Mouse (Mus musculus) spleen, adult 2 months (tissue): ENCODE results near the gene Crtac1. TPM values are rescaled to one million over a fixed set of nuclear protein-coding genes. Genes with fewer than 3 reads are reported as not detected.

ENCODE experiments used
- DNase-seq, 2 experiments: peaks; one replicate each; pipeline versions ENCODE4 v3.0.0 to v3.0.0-alpha.2; 2012 to 2021; ENCODE audit warnings: low spot score in 2 of 2, low read depth in 1 of 2
- H3K27ac ChIP-seq: fragments of 200-500 bp; 2 replicates; pipeline ENCODE4 v1.5.1; 2012; ENCODE audit warnings: low read length, inconsistent platforms; ENCODE audit not compliant: insufficient read depth
- H3K27me3 ChIP-seq: fragments of 200-500 bp; 2 replicates; pipeline ENCODE4 v1.6.1; 2012; ENCODE audit warnings: mild to moderate bottlenecking, moderate library complexity, low read length, inconsistent platforms; ENCODE audit not compliant: control insufficient read depth, insufficient read depth
- H3K36me3 ChIP-seq: fragments of 200-500 bp; 2 replicates; pipeline ENCODE4 v1.6.1; 2012; ENCODE audit warnings: mild to moderate bottlenecking, low read length, inconsistent platforms; ENCODE audit not compliant: control insufficient read depth, insufficient read depth
- H3K4me1 ChIP-seq: fragments of 200-500 bp; 2 replicates; pipeline ENCODE4 v1.6.1; 2011; ENCODE audit warnings: inconsistent platforms; ENCODE audit not compliant: control insufficient read depth, insufficient read depth, insufficient read length
- H3K4me3 ChIP-seq: fragments of 200-500 bp; 2 replicates; pipeline ENCODE4 v1.5.1; 2011; ENCODE audit warnings: mild to moderate bottlenecking, inconsistent platforms; ENCODE audit not compliant: insufficient read depth, insufficient read length; ENCODE audit errors: extremely low read depth
- CTCF ChIP-seq: fragments of 200-500 bp; IDR thresholded peaks from 2 replicates; pipeline ENCODE4 v1.5.1; 2011; ENCODE audit warnings: mild to moderate bottlenecking, inconsistent platforms; ENCODE audit not compliant: insufficient read depth, insufficient read length, insufficient replicate concordance; ENCODE audit errors: extremely low read depth
- POLR2A ChIP-seq: fragments of 200-500 bp; IDR thresholded peaks from 2 replicates; pipeline ENCODE4 v1.6.1; 2011; ENCODE audit warnings: low read depth, low read length, inconsistent platforms
- WGBS: fragments of 180-500 bp; shearing (Covaris S2); methylation state at CpG from one replicate; pipeline ENCODE4 v1.1.7; 2018; 5-methylcytosine and 5-hydroxymethylcytosine counted together
- polyA plus RNA-seq: library from polyadenylated mRNA; depleted of rRNA; stranded (reverse); fragments of >200 nt; gene quantifications from 2 replicates; pipeline ENCODE4 v1.2.3, GENCODE M21; 2012

Crtac1 gene
- polyA plus RNA-seq, 1 experiment = not detected

DNA sequence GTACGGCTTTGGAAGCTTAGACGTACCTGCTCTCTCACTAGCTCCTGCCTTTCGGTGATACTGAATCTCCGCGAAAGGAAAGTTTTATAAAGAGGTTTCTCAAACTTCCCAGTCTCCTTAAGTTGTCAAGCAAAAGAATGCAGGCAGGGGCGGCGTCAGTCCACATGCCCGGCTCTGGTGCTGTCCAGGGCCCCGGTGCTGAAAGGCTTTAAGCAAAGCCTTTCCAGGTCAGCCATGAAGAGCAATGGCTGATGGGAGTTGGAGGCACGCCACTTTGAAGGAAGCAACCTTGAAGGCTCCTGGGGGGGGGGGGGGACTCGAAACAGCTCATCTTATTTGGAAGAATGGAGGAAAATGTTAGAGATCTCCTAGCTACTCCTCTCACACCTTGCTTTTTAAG, 34.3 kb downstream of the Crtac1 start:
- Histone ChIP-seq H3K27me3 (no peaks in the 10 kb centered on the region), H3K4me1 (no peaks in the 10 kb centered on the region)
- 27% methylated on average over 11 of the region's 11 CpGs for WGBS

DNA sequence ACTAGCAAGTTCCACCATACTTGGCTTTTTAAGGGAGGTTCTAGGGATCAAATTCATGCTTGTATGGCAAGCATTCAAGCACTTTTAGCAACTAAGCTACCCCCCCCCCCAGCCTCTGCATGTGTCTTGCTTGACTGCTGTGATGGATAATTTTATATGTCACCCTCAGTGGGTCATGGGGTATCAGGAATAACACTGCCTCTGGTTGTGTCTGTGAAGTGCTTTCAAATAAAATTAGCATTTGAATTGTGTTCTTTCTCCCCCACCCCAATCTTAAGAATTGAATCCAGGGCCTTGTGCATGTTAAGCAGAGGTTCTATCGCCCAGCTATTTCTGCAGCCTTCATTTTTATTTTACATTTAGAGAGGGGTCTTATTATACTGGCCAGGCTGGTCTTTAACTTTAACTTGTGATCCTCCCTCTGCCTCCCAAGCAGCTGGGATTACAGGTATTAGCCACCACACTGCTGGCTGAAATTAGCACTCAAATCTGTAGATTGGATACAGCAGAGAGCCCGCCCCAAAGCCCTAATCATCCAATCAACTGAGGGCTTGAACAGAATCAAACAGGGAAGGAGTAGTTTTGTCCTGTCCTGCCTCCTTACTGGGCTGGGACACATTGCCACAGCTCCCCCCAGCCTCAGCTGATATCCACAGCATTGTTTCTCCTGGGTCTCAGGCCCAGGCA, 36.6 kb downstream of the Crtac1 start:
- H3K36me3 ChIP-seq = no peaks in the 10 kb centered on the region
- no peak for DNase-seq
- no peaks in the 10 kb centered on the region for H3K27me3 ChIP-seq
- no peaks in the 10 kb centered on the region for H3K4me1 ChIP-seq
- WGBS = 65% methylated on average over 2 of the region's 2 CpGs
- H3K27ac ChIP-seq = no peak overlapping the region
- TF ChIP-seq POLR2A (no peak), CTCF (no peak)
- no peak overlapping the region for H3K4me3 ChIP-seq

More for the DNA sequence above, 34.3 kb downstream of the Crtac1 start:
- Histone ChIP-seq H3K36me3 (no peaks in the 10 kb centered on the region), H3K4me3 (no peak overlapping the region), H3K27ac (no peak overlapping the region)
- DNase-seq = no peak
- TF ChIP-seq POLR2A = no peak
- no peak for TF ChIP-seq CTCF

DNA sequence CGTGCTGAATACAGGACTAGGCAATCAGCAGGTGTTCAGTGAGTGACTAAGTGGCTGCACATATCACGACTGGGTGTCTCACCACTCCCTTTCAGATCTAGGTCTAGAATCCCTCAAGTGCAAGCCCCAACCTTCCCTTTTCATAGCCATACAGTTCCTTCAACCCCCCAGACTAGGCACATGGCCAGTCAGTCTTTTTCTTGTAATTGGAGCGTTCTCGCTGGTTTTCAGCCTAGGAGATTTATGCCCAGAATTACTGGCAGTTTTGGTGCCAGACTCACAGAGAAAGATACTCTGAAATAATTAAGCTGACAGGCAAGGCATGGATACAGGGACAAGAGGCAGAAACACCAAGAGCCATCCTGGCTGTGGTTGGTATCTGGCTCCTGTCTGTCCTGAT, 37.7 kb downstream of the Crtac1 start:
- WGBS = 86% methylated on average over 4 of the region's 4 CpGs
- H3K4me1 ChIP-seq = no peaks in the 10 kb centered on the region
- TF ChIP-seq CTCF = no peak
- TF ChIP-seq POLR2A = no peak
- DNase-seq = no peak
- H3K27me3 ChIP-seq = no peaks in the 10 kb centered on the region
- no peak overlapping the region for H3K27ac ChIP-seq
- no peaks in the 10 kb centered on the region for H3K36me3 ChIP-seq
- H3K4me3 ChIP-seq = no peak overlapping the region

DNA sequence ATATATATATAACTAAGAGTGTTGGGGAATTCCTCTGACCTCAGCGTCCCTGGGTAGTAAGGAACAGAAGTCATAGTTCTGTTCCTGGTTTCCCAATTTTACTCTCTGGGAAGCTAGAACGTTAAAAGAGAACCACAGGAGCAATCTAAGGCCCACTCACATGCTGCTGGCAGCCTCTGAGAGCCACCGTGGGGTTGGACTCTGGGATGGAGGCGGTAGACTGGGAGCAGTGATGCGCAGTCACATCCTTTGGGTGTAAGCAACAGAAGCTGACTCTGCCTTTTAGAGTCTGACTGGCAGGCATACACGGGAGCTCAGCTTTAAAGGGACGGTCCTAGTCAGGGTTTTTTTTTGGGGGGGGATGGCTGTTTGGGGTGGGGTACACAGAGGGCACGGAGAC, 39.5 kb downstream of the Crtac1 start:
- TF ChIP-seq POLR2A (no peak), CTCF (no peak)
- Histone ChIP-seq H3K27ac (no peak overlapping the region), H3K36me3 (no peaks in the 10 kb centered on the region), H3K4me1 (no peaks in the 10 kb centered on the region), H3K27me3 (no peaks in the 10 kb centered on the region), H3K4me3 (no peak overlapping the region)
- no peak for DNase-seq
- WGBS = 84% methylated on average over 8 of the region's 8 CpGs

DNA sequence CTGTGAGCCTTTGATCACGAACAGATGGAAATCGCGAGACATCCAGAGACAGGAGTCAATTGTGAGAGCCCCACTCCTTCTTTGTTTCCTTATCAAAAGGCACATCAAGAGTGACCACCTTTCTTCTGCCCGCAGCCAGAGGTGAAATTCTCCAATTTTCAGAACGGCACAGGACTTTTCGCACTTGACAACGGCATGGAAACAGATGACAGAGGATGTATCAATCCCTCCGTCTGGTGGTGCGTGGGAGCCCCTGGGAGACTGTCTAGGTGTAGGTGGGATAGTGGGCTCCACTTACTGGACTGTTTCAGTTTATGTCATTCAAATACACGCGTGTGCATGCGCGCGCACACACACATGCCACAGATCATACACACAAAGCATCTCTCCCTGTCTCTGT, 42.0 kb downstream of the Crtac1 start:
- WGBS = 92% methylated on average over 14 of the region's 14 CpGs
- Histone ChIP-seq H3K4me1 (no peaks in the 10 kb centered on the region), H3K36me3 (no peaks in the 10 kb centered on the region), H3K27ac (no peak overlapping the region), H3K27me3 (no peaks in the 10 kb centered on the region), H3K4me3 (no peak overlapping the region)
- no peak for DNase-seq
- no peak for TF ChIP-seq POLR2A
- TF ChIP-seq CTCF = no peak

DNA sequence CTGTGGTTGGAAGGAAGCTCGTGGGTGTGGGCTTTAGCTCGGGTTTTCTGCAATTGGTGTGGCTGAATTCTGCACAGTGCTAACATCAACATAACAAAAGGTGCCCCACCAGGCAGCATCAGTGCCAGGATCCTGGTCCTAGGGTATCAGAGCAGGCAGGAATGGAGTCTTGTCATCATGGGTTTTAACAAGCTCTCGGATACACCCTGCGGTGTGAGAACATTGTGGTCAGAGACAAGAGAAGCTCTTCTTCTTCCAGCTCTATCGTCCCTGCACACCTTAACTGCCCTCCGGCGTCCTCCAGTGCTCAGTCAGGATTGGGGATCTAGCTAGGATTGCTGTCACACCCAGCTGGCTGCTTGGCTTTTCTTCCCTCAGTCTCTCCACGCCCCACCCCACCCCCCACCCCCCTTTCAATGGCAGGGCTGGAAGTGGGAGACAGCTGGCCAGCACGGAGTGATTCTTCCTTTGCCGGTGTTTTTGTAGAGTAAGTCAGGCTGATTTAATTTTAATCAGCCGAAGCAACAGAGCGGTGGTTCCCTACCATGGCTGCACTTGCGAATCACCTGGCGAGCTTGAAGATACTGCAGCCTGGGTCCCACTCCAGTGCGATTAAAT, 46.5 kb downstream of the Crtac1 start:
- 25% methylated on average over 15 of the region's 15 CpGs for WGBS
- Histone ChIP-seq H3K36me3 (no peaks in the 10 kb centered on the region), H3K27me3 (peaks cover 9% of the 10 kb centered on the region), H3K4me1 (no peaks in the 10 kb centered on the region), H3K27ac (no peak overlapping the region), H3K4me3 (no peak overlapping the region)
- DNase-seq = no peak
- TF ChIP-seq POLR2A = no peak
- TF ChIP-seq CTCF = no peak

DNA sequence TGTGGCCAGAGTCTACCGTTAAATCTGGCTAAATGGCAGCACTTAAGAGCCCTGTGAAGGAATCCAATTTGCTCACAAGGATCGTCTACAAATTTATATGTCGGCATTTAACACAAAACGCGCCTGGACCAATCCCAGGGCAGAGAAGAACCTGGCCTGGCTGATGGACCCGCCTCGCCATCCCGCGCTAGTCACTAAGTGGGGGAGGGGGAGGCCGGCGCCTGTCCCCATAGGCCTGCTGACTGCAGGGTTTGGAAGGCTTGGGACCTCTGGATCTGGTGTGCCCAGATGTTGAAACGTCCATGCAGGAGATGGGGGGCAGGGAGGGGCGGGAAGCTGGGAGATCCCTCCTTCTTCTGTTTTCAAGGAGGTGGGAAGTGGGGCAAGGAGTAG, 50.6 kb downstream of the Crtac1 start:
- 9% methylated on average over 13 of the region's 13 CpGs for WGBS
- DNase-seq = no peak
- Histone ChIP-seq H3K27ac (no peak overlapping the region), H3K36me3 (no peaks in the 10 kb centered on the region), H3K4me1 (no peaks in the 10 kb centered on the region), H3K27me3 (peaks cover 9% of the 10 kb centered on the region), H3K4me3 (no peak overlapping the region)
- TF ChIP-seq CTCF (no peak), POLR2A (no peak)
